Mouse (Mus musculus) heart, postnatal 4 days (tissue): ENCODE measurements around the gene Gjb4. TPM values are rescaled to one million over a fixed set of nuclear protein-coding genes. Genes with fewer than 3 reads are reported as not detected.

Experiments
- DNase-seq: peaks from one replicate; pipeline ENCODE4 v3.0.0; 2021
- total RNA-seq, 2 experiments: library from RNA; stranded (reverse); gene quantifications; 2 replicates each; pipeline ENCODE4 v1.2.3; 2021

Gene Gjb4
- not detected for total RNA-seq

DNA sequence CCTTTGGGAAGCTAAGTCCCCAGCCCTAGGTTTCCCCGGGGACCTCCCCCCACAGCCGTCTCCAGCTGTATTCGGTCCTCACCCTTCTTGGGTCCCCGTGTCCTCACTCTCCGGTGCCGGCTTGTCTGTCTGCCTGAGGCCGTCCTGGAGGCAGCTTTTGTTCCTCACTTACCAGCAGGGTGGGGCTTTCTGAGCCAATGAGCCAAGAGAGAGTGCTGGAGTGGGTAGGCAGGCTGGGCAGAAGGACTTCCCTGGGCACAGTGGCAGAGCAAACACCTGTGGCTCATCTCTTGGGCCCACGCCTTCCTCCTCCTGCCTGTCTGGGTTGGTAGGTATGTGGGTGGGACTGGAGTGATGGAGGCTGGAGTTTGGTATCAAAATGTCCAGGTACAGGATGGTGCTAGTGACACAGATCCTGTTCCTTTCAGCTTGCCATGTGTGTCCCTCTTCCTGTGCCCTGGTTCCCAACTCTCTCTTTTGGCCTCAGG, at the start of gene Gjb4:
Gene Gjb4 (minus strand): TSS at position 131 of the 488 bp plus-strand sequence.
- no peak for DNase-seq

DNA sequence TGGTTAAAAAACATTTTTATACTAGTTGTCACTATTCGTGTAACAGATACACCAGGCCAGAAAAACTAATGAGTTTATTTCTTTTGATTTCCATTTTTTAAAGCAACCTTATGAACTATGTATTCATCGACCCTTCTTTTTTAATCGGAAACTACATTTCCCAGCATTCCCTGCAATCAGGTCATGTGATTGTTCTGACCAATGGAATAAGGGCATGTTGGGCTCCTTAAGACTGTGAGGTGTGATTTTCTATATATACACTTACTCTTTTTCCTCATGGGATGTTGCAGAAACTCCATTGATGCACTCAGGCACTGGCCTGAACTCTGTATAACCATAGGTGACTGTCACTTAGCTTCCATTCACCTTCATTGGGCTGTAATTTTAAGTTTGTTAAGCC, 48.7 kb upstream of the Gjb4 start:
- no peak for DNase-seq

DNA sequence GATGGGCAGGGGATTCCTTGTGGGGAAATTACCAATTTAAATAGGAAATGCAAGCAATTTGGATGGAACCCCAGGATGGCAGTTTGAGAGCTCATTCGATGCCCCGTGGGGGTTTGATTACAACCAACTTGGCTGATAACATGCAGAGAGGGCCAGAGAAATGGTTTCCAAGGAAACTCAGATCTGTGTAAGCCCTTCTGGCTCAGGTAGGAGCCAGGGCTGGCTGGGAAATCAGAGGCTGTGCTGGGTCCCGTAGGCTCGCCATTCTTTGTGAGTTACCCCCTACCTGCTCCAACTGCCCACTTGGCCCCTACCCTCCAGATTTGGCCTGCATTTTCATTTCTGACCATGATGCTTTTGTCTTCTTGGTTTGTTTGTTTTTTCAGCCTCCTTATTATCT, 48.3 kb upstream of the Gjb4 start:
- no peak for DNase-seq

DNA sequence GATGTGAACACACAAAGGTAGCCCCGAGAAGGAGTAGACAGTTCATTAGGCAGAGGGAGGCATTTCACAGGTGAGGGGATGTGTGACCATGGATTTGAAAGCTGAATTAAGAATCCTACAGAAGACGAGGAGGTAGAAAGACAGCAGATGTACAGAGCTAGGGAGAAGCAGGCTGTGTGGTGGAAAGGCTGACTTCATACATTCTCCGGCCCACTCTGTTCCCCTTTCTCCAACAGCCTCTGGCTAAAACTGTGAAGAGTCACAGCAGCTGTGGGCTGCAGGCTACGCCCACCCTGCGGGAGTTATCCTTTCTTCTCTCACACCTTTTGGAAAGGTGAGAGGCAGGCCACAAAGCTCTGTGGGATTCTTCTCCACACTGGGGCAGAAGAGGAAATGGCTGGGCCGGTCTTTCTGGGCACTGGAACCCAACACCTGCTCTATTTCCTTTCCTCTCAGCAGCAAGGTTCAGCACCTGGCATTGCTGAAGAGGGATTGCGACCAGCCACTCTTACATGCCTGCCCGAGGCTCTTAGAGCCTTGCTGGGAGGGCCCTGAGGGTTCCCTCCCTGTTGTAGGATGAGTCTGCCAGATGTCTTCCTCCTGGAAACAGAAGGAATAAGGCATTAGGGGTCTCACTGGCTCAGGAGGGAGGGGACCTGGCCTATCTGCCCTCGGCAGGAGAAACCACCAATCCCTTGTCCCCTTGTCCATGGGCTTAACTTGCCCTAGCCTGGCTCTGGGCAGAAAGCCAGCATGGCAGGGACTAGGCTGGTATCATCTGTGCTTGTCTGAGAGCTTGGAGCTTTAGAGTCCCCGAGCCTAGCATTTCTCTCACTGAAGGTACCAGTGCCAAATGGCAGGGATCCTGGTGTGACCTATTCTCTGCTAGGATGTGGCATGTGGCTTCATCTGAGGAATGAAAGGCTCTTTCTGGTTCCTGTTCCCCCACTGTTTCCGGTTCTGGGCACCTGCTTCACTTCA, 46.6 kb upstream of the Gjb4 start:
- DNase-seq, result peak; percentile 70

DNA sequence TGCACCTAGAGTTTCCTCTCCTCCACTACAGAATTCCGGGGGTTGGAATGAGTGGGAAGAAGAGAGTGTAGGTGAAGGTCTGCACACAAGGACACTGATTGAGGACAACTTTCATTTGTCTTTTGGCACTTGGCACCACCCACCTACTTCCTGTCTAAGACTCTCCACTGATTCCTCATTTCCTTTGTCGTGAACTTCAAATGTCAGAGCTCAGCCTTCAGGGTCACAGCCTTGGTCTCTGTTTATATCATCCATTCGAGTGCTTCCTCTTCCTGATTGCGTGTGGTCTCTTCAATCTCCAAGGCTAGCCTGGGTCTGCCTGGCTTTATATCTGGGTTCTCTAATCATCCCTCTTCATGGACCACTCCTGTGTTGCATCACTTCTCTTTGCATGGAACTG, 41.7 kb upstream of the Gjb4 start:
- no peak for DNase-seq

DNA sequence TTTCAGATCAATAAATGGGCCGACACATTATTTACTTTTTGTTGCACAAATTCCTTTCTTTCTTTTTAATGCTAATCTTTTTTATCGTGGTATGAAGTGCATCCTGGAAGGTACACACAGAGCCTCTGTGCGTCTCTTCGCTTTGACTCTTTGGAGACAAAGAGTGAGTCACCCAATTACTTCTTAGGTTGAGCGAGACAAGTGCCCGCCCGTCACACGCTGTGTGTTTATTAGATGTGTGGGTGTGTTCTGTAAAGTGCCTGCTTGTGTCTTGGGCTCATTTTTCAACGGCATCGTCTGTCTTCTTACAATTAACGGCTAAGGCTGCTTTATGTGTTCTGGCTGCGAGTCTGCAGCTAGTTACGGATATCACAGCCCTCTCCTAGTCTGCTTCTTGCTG, 35.8 kb upstream of the Gjb4 start:
- no peak for DNase-seq

DNA sequence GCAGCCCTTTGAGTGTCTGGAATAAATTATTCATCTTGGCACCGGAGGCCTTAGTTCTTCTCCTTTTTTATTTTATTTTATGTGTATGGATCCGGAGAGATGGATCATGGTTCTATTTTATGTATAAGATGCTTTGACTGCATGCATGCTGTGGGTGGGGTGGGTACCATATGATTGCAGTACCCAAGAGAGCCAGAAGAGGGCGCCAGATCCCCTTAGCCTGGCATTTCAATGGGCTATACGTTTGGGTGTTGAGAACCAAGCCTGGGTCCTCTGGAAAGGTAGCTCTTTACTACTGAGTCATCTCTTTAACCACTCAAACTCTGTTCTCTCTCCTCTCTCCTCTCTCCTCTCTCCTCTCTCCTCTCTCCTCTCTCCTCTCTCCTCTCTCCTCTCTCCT, 23.5 kb upstream of the Gjb4 start:
- DNase-seq, result no peak

DNA sequence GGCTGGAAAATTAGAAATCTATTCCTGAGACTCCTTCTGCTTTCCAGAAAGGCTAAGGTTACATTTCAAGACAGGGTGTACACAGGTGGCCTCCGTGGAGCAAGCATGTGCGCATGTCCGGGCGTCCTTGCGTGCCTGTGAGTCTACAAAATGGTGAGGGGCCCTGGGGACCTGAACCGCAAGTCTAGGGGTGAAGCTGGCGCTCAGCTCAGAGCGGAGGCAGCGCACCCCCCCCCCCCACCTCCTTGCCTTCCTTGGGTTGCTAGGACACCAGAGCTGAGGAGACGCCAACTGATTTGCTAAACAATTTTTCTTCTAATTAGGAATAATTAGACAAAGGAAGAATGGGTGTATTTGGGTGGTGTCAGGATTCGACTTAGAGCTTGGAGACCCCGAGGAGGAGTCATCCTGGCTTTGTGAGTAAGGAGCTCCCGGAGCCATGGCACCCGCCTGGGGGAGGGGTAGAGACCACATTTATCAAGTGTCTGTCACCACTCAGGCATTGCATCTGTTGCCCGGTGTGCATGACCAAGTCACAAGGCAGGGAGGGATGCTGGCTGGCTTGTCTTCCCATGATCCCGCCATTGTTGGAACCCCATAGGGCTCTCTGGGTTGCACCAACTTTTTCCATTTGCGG, 21.8 kb upstream of the Gjb4 start:
- no peak for DNase-seq

DNA sequence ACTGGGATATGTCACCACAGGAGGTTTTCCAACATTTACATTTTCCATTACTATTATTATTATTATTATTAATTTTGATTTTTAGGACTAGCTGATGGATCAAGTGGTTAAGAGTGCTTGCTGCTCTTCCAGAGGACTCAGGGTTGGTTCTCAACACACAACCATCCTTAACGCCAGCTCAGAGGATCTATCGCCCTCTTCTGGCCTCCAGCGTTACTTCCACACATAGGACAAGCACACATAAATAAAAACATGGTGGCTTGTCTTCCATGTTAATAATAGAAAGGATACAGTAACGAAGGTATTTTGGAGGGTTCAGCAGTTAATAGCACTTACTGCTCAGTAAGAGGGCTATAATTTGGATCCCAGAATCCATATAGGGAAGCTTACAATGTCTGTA, 20.8 kb upstream of the Gjb4 start:
- DNase-seq, result no peak

DNA sequence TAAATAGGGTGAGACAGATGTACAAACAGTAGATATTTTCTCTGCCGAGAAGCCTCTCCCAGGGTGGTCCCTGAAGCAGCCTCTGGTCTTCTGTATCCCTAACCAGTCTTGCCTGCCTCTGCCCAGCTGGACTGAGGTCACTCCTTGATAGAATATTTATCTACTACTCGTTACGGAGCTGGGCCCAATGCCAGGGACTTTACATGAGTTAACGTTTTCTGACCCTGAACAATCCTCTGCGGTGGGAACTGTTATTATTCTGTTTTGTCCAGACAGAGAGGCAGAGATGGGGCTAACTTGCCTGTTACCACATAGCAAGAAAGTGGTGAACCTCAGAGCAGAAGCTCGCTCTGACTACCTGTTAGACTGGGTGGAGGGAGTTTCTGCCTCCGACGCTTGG, 19.6 kb upstream of the Gjb4 start:
- DNase-seq, result peak; percentile 42

DNA sequence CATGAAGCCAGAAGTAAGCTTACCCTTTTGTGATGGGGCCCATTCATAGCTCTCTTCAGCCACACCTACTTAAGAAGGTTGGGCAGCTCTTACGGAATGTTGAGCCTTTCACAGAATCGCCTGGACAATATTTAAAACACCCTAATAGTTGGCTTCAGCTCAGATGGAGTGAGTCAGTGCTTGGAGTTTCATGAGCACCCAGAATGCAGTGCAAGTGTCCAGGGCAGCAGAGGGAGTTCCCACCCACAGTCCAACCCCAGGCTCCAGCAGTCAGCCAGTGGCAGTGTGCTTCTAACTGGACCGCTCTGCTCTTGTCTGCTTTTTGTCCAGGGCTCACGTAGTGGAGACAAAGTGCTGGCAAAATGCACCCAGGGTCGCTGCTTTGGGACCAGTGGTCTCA, 17.7 kb upstream of the Gjb4 start:
- DNase-seq, result peak; percentile 60

DNA sequence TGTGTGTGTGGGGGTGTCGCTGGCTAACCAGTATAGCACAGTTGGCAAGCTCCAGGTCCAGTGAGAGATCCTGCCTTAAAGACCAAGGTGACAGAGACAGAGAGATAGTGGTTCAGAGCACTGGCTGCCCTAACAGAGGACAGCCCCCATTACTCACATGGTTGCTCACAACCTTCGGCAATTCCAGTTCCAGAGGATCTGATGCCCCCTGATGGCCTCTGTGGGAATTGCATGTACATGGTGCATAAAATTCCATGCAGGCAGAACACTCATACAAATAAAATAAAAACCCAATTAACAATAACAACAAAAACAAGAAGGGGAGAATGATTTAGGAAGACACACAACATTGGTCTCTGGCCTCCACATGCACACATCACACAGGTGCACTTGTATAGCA, 16.6 kb upstream of the Gjb4 start:
- DNase-seq, result no peak

DNA sequence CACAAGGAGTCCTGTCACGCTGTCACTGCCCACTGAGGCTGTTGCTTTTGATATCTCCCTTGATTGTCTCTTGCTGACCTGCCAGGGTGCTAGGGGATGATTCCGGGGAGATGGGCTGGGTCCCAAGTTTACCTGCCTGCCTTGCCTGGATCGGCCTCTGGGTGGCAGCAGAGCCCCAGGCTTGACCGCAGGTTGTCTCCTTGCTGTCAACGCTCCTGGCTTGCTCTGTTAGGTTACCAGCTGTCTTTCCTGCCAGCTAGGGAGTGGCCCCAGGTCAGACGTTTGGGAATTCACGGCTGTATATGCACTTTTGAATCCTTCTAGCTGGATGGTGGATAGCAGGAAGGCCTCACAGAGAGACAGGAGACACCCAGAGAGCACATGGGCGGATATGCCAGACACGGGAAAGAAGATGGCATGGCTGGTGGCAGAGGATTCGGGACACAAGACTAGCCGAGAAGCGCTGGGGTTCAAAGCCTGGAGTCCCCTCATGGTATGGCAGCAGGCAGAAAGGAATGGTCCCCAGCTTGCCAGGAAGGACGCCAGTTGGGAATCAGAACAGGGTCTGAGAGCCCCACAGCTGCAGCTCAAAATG, 14.6 kb upstream of the Gjb4 start:
- DNase-seq, result peak; percentile 83

DNA sequence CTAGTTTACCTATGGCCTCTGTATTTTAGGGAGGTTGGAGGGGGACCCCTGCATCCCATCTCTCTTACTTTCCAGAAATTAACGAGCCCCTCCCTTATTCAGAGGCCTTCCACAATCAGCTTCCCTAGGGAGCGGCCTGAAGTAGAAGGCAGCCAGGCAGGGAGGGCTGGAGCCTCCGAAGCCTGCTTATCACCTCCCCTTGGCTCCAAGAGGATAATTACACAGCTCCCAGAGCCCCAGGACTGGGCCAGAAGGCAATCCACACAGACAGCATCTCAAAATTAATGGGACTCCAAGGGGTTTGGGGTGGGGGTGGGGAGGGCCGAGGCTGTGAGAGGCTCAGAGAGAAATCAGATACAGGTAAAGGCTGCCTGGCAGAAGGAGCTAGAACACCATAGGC, 12.0 kb upstream of the Gjb4 start:
- DNase-seq, result no peak

DNA sequence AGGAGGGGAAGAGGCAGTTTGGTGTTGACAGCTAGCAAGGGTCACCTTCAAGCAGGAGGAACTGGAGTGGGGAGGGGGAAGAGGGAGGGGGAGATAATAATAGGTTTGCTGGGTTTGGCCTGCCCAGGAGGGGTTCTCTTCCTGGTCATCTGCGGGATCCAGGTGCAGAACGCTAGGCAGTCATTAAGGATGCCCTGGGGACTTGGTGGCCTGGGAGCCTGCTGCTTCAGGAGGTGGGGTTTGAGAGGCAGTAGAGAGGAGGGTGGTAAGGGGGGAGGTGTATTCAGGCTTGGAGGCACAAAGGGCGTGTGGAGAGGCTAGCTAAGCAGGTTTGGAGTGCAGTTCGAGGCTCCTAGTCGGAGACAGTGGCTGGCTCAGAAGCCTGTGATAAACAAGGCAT, 11.6 kb upstream of the Gjb4 start:
- no peak for DNase-seq

DNA sequence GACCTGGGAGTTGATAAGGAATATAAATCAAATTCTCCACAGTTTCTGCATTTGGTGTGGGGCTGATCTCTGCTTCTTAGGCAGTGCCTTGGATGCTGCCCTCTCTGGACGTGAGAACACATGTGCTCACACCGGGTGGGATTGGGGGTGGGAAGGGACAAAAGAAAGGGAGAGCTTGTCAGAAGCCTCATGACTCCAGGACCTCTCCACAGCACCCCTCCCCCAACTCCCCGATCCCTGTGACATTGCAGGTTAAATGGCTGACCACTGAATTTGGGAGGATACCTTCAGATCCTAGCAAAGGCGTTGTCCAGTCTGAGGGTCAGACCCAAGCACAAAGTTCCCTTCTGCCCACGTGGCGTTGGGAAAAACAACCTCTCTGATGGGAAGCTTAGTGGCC, 10.6 kb upstream of the Gjb4 start:
- DNase-seq, result no peak

DNA sequence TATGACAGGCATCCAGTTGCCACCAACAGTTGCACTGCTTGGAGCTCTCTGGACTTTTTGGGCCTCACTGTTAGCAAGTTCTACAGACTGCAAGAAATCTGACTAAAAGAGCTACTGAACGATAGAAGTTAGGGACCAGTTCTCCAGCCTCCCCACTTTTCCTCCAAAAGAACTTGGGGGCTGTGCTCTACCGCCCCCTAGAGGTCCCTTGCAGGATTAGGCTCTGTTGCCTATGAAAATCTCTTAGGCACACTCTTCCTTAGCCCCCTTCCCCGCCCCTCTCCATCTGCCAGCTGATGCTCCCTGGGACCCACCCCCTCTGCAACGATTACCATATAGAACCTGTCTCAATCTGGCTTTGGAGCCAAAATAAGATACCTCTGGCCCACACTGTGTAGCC, 9.4 kb upstream of the Gjb4 start:
- DNase-seq, result no peak

DNA sequence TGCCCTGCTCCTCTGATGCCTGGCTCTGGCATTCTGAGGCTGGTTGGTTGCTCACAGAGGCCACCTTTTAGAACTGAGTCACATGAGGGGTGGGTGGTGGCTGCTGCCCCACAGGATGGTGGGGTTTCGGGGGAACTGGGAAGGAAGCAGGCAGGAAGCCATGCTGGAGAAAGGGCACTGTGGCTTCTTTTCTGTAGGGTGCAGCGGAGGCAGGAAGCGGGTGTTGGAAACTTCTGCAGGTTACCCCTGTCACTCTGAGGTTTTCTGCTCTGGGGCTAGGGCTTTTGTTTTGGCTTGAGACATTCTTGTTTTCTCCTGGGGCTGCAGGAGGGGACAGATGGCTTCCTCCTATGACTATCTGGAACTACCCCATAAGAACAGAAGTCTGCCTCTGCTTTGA, 8.6 kb upstream of the Gjb4 start:
- DNase-seq, result no peak

DNA sequence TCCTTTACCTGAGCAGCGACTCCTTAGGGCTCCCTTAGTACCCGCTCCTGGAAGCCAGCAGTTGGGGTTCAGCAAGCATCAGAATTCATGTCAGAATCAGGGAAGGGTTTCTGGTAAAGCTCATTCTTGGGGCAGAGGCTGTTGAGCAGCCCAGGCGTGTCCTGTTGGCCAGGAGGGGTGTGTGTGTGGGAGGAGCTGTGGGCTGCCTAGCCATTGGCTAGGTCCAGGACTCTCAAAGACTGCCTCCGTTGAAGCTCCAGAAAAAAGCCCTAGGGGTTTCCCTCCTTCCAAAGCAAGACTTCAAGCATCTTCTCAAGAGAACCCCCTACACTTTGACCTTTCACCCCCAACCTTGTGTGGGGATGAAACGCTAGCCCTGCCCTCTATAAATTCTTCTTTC, 4.1 kb upstream of the Gjb4 start, which contains the start of gene Gjb5:
Gene Gjb5 (minus strand): TSS at position 164 of the 400 bp plus-strand sequence.
- DNase-seq, result no peak

DNA sequence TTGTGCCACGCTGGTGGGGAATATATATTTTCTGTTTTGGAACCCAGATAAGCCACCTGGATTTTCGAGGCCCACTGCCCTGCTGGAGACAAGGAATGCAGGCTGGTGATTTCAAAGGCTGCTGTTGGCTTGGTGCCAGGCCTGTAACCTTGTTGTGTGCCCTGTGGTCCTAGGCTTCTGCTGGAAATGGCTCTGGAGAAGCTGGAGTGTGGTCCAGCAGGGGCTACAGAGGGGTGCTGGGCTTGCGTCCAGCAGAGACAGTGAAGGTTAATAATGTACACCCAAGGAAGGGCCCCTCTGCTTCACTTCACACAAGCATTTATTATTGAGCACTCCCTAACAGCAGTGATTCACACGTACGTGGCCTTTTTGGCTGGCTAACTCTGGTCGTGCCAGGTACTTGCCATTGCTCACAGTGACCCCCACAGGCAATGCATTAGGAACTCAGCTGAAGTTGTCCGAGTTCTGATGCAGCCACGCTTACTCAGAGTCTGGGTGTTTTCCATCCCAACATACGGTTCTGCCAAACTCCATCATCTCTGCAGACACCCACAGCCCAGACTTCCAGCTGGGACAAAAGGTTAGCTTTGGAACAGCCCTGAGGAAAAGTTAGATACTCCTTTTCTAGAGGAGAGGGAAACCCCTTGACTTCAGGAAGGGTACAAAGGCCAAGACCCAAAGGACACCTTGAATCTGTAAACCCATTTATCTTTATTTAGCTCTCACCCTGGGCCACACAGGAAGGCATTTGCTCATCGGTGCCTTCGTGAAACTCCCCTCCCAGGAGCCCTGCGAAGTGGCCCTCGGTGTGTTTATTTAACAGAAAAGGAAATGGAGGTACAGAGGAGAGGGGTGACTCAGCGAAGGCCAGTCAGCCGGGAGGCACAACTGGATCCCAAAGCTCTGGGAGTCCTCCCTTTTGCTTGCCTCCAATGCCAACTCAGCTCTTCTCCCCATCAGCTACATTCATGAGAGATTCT, 915 bp upstream of the Gjb4 start:
- DNase-seq, result peak; percentile 60

DNA sequence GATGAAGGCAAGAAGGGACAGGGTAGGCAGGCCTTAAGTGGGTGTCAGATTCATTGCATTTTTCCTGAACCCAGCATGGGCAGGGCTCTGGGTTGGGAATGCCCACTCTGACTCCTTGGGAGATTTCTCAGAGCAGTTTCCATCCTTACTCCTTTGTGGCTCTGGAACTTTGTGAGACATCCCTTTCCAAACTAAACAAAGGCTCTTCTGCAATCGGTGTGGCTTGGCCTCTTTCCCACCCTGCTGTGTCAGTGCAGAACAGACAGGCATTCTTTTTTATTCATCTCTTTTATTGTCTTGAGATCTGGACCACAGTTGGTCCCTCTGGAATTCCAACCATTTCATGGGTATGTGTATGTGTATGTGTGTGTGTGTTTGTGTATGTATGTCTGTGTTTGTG, 1.3 kb downstream of the Gjb4 start:
- DNase-seq, result peak; percentile 31
